Mouse (Mus musculus) CD4-positive, CD25-positive, alpha-beta regulatory T cell, adult 9 weeks (primary cell): ENCODE data around the gene Napa. TPM values are rescaled to one million over a fixed set of nuclear protein-coding genes. Genes with fewer than 3 reads are reported as not detected.

Experiments used
- polyA plus RNA-seq: library from polyadenylated mRNA; unstranded; fragments of 100-300 nt; shearing (Covaris generic); gene quantifications from one replicate; pipeline ENCODE4 v1.2.1, GENCODE M21; 2017

Napa gene
- 269 TPM for polyA plus RNA-seq

GRCm38 (mm10) chr7:16098021-16099017, at the start of gene Napa:
TSS of gene Napa (plus strand) at chr7:16098458.

DNA sequence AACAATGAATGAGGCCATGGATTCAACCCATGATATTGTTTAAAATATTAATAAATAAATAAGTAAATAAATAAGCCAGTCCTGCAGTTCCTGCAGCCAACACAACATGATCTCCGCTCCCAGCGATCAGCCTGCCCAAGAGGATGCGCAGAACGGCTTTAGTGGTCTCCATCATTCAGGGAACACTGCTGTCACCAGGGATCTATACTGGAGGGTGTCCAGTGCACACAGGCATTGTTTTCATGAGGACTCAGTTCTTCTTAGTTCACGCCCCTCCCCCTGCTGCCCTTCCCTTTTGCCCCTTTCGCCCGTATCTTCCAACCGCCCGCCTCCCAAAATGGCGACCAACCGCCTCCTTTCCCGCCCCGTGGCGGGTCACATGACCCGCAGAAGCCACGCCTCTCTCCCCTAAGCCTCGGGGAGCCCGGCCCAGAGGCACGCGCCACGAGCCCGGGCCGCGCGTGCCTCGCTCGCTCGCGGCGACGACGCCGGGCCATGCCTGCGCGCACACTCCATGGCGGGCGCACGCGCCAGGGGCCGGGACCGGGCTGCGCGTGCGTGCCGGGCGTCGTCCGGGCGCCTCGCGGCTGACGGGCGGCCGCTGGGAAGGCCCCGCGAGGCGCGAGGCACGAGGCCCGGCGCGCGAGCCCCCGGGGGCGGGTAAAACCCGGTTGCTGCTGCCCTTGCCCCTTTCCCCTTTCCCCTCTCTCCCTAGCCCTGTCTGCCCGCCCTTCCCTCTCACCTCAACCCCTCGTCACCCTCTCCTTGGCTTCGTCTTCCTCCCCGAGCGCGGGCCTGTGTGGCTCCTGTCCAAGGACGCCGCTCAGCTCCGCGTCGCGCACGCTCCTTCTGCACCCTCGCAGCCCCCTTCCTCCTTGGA, 36.8 kb upstream of the Napa start, which contains the start of gene Zfp541:
TSS of gene Zfp541 (plus strand) at position 596 of the 880 bp plus-strand sequence.

GRCm38 (mm10) chr7:16119569-16120261, 21.5 kb downstream of the Napa start, which contains the start of gene Kptn:
TSS of gene Kptn (plus strand) at chr7:16119895.

GRCm38 (mm10) chr7:16129421-16129845, 31.2 kb downstream of the Napa start, which contains the start of gene Slc8a2:
TSS of gene Slc8a2 (plus strand) at chr7:16129826.

Other genes starting within 250 kb of the Napa start
- gene Crx, start 218.5 kb upstream of the Napa start, polyA plus RNA-seq: not detected
- not detected for gene Crxos, start 215.8 kb upstream of the Napa start, polyA plus RNA-seq
- 730 TPM for gene Selenow, start 176.1 kb upstream of the Napa start, polyA plus RNA-seq
- gene Nop53, start 152.4 kb upstream of the Napa start, polyA plus RNA-seq: 377 TPM
- not detected for gene Ehd2, start 130.9 kb upstream of the Napa start, polyA plus RNA-seq
- gene Bicra, start 50.5 kb upstream of the Napa start, polyA plus RNA-seq: 5.4 TPM
- 0.06 TPM for gene Zfp541, start 36.6 kb upstream of the Napa start, polyA plus RNA-seq
- gene Kptn, start 21.4 kb downstream of the Napa start, polyA plus RNA-seq: 27.0 TPM
- gene Slc8a2, start 31.4 kb downstream of the Napa start, polyA plus RNA-seq: not detected
- 42.9 TPM for gene Meis3, start 76.6 kb downstream of the Napa start, polyA plus RNA-seq
- gene Dhx34, start 123.6 kb downstream of the Napa start, polyA plus RNA-seq: 36.4 TPM
- gene C5ar2, start 145.7 kb downstream of the Napa start, polyA plus RNA-seq: not detected
- gene C5ar1, start 161.1 kb downstream of the Napa start, polyA plus RNA-seq: not detected
- gene Inafm1, start 175.2 kb downstream of the Napa start, polyA plus RNA-seq: 2.8 TPM
- gene Ccdc9, start 188.3 kb downstream of the Napa start, polyA plus RNA-seq: 60.6 TPM
- 4.4 TPM for gene Bbc3, start 209.9 kb downstream of the Napa start, polyA plus RNA-seq